Mouse (Mus musculus): Measurements from ENCODE around the gene Nt5dc3.

The Nt5dc3 gene

DNA sequence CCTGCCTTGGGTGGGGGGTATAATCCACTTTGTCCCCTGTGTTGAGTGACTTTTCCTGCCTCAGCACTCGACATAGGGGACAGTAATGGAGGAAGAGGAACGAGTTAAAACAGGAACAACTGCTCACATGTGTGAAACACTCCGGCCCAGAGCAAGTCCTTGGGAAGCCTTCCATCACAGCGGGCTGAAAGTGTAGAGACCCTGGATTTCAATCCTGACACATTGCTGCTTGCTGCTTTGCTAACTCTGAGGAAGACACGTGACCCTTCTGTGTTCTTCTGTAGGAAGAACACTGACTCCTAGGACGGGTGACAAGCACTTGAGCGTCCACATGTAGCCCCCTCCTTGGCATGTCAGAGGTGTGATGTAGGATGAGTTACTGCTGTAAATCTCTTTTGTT is 36.3 kb downstream of the Nt5dc3 start:
- no peak for DNase-seq (ENCODE audit: low spot score)

DNA sequence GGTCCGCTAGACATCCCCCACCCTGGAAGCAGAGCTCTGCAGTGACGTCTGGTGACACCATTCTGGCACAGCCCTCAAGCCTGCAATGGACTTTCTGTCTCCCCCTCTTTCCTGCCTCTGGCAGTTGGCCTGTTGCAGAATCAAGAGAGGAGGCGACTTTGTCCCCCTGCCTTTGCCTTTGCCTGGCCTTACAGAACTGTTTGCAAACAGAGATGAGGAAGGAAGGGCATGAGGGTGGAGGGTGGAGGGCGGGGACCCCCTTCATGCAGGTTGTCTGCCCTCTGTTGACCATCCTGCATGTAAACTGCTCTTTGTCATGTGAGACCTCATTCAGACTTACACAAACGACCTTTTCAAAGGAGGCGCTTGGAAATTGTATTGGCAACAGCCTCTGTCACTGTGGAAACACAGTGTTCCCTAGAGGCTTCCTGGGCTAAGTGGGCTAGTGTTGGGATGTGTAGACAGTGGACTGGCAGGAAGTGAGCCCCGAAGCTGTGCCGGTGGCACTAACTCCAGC is 40.9 kb downstream of the Nt5dc3 start:
- DNase-seq (ENCODE audit: low spot score): no peak

DNA sequence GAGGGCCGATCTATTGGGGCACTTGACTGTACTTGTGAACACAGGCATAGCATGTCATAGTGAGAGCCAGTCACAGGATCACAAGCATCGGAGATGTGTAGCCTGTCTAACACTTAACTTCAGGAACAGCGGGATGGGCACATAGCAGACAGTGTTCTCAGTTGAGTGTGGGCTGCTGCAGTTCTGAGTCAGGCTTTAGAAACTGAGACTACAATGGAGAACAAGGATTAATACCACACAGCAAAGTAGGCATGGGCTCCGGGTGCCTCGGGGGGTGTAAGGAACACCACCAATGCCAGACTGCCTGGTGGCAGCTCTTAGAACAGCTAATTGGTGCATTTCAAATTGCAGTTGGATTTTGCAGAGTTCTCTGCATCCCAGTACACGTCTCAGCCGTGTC is 42.2 kb downstream of the Nt5dc3 start:
- no peak for DNase-seq (ENCODE audit: low spot score)

DNA sequence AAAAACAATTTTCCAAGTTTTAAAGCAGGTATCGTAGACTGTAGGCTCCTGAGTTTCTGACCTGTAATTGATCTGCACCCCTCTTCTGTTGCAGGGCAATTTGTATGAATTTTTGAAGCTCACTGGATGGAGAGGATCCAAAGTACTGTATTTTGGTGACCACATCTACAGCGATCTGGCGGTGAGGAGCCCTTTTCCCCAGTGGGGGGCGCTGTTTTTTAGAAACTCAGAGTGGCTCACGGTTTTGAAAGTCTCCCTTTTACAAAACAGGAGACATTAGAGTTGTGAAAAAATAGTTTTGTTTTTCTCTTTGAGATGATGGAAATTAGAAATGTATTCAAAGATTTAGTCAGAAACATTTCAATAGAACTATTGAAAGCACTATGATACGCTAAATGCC is 45.3 kb downstream of the Nt5dc3 start:
- no peak for DNase-seq (ENCODE audit: low spot score)

DNA sequence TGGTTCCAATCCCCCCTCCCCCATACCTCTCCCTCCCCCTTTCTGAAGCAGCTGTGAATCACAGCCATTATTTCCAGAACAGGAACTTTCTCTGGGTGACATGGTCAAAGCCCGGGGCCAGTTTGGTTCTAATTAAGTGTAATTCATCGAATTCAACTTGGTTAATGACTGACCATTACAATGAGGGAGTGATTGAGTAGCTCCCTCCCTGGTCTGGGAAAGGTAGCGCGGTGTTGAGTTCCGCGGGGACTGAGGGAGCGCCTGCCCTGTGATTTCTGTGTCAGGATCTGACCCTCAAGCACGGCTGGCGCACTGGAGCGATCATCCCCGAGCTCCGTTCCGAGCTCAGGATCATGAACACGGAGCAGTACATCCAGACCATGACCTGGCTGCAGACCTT is 46.1 kb downstream of the Nt5dc3 start:
- no peak for DNase-seq (ENCODE audit: low spot score)

DNA sequence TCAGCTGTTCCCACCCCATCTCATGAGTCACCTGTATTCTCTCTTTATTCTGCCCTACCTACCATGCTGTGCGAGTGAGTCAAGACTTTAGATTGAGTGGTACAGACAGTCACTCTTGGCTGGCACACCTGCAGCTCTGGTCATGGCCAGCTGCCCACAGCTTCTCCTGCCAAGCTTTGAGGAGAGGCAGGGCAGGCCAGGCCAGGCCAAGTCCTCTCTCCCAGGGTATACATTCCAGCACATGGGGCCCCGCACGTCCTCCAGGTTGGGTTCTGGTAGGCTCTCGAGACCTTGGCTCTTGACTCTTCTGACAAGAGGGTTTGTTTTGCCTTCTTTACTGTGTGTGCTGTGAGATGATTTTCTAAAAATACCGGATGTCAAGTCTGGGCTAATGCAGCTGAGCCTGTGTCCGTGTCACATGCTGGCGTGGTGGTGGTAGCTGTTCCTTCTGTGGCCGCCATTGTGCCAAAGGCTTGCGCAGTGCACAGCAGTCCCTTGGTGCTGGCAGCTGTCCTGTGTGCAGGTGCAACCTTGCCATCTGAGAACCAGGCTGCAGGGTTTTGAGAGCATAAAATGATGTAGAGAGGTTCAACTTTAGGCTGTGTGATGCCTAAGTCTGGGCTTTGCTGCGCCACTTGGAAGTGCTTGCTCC is 47.2 kb downstream of the Nt5dc3 start:
- no peak for DNase-seq (ENCODE audit: low spot score)

DNA sequence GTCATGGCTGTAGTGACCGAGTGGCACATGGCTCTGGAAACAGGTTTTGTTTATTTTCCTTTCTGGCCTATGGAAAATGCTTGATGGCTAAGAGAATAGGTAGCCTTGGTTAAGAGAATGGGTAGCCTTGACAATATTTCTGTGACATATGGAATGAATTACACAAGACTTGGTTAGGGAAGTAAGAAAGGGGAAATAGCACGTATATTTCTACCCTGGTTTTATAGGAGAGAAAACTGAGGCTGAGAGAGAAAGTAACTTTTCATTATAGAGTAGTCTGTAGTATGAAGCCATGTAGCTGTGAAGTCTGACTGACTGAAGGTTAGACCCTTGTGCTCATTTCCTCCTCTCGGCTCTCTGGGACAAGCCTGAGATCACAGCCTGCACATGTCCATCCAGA is 48.1 kb downstream of the Nt5dc3 start:
- no peak for DNase-seq (ENCODE audit: low spot score)

DNA sequence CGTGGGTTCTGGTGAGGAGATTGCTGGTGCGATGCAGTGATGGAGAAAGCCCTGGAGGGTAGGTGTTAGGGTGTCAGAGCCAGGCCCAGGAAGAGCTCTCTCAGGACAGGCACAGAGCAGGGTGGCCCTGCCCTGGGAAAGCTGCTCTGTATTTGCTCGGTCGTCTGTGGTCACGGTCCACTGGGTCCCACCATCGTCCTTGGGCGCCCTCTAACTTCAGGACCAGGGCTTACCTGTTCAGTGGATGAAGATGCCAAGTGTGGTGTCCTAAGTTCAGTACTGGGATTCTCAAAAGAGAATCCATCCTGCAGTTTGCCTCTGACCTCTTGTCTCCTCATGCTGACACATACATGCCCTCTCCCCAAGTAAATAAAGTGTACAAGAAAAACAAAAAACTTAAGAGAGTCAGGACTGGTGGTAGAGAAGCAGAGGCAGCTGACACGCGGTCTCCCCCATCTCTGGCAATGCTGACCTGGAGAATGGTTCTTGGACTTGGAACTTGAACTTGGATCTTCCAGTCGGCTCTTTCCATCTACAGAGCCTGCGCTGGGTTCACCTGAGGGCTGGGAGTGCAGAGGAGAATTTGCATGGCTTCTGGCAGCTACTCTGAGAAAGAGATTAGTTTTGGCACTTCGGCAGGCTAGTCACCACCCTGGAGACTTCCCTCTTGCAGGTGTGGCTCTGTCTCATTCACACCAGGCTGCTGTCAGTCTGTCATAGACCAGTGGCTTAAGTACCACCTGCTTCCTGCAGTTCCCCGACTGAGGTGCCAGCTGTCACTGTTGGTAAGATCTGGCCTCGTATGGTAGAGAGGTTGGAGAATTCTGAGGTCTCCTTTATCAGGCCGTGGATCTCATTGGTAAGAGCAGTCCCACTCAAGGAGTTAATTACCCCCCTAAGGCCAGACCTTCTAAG is 49.7 kb downstream of the Nt5dc3 start:
- DNase-seq (ENCODE audit: low spot score): no peak

DNA sequence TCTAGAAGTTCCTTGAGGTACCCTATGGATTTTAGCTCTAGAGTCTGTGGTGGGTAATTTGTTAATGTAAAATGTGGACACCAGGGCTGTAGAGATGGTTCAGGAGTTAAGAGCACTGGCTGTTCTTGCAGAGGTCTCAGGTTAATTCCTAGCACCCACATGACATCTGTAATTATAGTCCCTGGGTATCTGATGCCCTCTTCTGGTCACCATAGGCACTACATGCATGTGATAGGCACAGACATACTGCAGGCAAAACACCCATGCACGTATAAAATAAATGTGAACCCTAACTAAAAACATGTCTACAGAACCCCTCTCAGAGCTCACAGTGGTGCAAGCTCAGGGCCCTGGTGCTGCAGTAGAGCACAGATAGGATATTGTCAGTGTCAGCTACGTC is 50.7 kb downstream of the Nt5dc3 start:
- no peak for DNase-seq (ENCODE audit: low spot score)

DNA sequence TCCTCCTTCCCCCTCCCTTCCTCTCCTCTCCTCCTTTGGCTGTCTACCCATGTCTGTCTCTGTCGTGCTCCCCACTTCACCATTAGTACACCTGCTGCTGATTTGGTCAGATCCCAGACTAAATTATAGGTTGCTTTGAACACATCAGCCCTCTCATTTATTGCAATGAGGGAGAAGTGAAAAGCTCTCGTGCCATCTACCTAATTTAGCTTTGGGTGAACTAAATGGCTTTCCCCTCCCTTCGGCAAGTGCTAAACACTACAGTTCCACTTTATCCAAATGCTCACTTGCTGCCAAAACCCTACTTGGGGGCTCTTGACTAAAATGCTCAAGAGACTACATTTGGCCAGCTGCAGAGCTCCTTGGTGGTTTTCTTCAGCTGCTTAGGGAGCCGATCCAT is 58.0 kb downstream of the Nt5dc3 start:
- DNase-seq (ENCODE audit: low spot score): no peak

DNA sequence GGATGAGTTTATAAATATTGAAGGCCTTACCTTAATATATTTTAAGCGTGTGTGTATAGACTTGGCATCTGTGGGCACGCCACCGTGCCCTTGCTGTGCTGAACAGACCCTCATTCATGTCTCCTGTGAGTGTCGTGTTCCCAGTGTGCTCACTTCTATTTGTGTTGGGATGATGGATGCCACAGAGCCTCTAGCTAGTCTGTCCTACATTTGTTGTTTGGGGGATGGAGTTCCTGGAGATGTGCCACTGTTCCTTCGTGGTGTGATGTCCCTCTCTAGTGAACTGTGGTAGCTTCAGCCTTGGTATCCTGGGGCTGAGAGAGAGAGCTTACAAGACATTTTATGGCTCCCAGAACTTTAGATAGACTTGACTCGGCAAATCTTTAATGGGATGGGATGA is 60.0 kb downstream of the Nt5dc3 start:
- DNase-seq (ENCODE audit: low spot score): no peak

DNA sequence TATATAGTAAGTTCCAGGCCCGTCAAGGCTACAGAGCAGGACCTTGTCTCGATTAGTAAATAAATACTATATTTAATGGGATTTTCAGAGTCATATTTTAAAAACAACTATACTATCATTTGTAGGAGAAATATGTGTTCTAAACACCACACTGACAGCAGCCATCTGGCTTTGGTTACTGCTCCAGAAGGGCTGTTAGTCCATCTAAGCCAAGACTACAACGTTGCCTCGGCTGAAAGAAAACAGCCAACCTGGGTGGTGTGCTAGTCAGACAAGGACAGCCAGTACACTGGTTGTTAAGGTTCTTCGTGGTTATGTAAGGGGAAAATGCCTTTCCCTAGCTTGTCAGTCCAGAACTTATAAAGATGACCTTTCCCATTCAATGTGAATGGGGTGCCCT is 63.9 kb downstream of the Nt5dc3 start:
- DNase-seq (ENCODE audit: low spot score): no peak

DNA sequence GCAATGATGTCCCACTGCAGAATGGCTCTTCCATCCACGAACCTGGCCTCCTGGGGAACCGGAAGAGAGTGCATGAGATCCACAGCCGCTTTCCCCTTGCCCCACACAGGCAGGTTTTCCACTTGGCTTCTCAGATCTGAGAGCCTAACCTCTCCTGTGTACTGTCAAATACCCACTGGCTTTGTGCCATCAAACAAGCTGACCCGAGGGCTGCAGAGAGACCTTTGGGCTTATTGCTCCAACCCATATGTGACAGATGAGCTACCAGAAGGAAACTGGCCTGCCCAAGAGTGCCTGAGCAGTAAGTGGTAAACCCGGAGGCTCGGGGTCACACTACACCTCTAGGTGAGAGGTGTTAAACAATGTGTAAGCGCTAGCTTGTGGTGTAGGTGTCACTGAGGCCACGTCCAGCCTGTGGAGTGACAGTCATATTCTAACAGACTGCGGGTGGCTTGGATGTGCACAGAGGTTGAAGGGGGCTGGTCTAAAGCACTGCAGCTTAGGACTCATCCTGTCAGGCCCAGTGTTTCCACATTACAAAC is 68.2 kb downstream of the Nt5dc3 start:
- no peak for DNase-seq (ENCODE audit: low spot score)

DNA sequence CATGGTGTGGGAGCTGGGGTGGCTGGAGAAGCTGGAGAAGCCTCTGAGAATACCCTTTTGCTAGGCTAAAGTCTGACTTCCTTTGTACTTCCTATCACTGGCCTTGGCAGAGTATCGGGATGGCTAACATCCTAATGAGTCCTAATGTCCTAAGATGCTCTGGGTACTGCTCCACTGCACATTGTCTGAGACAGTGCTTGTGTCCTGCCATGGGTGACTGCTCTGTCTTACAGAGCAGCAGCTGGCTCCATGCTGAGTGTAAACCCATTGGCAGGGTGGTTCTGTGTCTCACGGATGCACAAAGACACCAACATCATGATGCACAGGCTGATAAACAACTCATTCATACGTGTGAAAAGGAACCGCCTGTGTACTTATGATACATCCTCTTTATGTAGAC is 70.3 kb downstream of the Nt5dc3 start:
- DNase-seq (ENCODE audit: low spot score): no peak

DNA sequence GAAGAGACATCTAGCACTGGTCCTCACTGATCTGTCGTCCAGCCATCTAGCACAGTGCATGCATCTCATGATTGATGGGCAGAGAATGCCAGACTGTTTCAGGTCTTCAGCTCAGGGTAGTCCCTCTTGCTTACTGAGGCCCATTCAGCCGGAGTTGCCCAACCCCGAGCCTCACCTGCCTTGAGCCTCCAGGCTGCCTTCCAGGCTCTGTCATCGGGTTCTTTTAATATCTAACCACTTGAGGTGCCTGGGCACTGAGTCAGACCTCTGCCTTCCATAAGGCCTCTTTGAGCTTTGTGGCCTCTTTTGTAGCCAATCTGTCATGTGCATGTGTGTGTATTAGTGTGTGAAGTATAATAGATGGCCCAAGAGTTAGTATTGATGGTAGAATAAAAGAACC is 70.7 kb downstream of the Nt5dc3 start:
- DNase-seq (ENCODE audit: low spot score): no peak

DNA sequence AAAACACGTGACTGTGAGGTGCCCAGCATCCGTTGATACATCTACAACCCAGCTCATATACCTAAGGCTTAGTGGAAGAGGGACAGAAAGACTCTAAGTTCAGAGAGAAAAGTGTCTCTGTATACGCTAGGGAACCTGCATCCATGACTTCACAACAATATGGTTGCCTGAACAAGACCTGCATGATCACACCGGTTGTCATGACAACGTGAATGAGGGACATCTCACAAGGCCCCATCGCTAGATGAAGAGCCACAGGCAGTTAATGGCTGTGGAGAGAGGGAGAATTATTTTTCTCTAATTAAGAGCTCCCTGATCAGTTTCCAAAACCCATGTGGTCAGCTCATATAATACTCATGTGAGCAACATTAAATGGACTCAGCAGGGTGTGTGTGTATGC is 73.4 kb downstream of the Nt5dc3 start:
- DNase-seq (ENCODE audit: low spot score): no peak

DNA sequence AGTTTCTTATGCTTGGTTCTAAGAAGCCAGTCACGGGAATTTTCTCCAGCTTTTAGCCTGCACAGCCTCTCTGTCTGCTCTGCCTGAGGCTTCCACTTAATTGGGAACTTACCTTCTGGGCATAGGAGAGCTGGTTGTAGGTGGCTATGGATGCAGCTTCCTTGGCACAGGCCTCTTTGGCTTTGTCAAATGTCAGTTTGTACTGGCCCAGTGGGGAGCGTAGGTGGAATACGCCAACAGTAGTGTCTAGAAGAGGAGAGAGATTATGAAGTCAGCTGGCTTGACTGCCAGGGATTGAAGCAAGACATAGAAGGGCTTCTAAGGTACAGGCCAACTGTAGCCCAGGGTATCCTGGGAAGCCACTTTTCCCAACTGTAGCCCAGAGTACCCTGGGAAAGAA is 74.6 kb downstream of the Nt5dc3 start:
- no peak for DNase-seq (ENCODE audit: low spot score)

DNA sequence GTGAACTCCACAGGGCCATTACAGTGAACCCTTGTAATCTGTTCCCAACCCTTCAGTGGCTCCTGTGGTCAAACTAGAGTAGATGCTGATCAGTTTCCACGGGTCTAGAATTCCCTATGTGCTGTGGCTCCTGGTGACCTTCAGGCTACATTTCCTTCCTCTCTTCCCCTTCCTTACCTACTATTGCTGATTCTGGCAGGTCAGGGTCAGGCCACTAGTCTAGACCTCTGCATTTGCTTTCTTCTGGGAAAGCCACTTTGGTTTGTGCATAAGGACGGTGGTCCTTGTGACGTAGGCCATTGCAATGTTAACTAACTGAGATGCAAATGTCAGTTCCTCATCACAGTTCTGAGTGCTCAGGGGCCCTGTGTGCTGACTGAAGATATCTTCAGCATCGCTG is 81.6 kb downstream of the Nt5dc3 start:
- no peak for DNase-seq (ENCODE audit: low spot score)

DNA sequence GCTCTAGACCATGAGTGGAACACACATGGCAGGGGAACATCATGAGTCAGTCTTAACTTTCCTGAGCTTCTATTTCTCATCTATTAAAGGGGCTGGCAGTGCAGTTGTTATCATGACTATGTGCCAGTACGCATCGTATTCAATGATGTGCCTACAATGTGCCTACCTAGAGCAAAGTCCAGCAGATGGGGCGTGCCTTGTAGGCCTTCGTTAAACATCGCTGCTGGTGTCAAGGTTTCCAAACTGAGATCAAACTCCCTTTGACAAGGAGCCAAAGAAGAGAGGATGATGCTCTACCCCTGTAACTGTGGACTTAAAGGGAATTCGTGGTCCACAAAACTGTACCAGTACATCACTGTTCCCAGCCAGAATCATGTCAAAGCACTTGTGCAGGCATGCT is 83.7 kb downstream of the Nt5dc3 start:
- DNase-seq (ENCODE audit: low spot score): no peak

DNA sequence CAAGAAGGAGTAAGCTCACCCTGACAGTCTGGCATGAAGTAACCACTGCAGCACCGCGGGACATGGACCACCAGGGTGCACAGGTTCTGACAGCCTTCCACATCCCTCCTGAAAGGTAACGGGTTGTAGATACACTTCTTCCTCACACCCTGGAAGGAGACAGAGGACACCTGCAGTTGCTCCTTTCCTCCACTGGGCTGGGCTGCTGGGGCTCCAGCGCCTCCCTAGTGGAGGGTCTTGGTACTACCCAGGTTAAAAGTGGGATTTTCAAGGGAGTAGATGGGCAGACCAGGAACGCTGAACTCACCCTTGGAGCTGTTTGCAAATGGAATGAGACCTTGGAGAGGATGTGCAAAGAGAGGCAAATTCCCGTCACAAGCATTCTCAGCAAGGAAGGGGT is 84.6 kb downstream of the Nt5dc3 start:
- no peak for DNase-seq (ENCODE audit: low spot score)

DNA sequence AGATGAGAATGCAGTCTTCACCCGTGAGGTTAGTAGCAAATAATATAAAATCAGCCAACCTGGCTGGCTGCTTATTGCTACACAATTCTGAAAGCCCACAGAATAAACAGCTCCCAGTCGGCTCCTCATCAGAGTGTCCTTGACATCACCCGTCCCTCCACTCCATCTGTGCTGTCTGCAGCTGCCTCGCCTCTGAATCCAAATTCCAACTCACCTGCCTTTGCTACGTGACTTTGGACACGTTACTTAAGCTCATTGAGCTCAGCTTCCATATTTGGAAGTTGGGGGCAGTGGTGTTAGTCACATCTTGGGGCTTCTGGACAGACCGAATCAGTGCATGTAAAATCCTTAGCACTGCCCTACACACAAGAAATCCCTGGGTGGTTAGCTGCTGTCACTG is 93.3 kb downstream of the Nt5dc3 start:
- DNase-seq (ENCODE audit: low spot score): no peak

DNA sequence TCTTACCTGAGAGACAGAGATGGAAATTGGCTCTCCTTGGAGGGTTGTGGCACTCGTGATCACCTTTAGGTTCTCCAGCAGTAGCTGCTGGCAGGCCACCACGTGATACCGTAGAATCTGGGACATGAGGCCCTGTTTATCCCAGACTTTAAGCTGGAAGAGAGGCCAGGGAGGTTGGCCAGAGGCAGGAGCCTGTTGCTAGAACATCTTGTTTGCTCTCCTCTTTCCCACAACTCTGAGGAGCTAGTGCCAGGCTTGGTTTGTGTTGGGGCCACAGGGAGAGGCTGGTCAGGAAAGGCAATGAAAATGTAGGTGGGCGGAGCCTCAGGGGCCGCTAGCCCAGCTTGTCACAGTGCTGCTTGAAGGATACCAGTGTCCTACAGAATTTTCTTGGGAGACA is 93.8 kb downstream of the Nt5dc3 start:
- DNase-seq (ENCODE audit: low spot score): no peak

DNA sequence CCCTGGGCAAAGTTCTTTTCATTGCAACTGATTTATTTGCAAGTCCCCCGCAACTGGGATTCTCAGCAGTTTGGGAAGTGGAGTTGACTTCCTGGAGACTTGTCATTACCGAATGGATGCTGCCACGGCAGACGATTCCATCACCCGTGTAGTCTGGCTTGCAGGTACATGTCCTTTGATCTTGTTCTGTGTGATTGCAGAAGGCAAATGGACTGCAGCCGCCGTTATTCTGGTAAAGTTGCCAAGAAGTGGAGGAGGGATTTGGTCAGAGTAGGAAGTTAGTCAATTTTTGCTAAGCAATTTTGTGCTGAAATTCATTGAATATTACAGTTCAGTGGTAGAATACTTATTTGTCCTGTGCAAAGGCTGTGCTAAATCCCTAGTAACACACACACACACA is 99.9 kb downstream of the Nt5dc3 start:
- DNase-seq (ENCODE audit: low spot score): no peak

Data from ovary, adult 18-20 months (tissue).